Mouse (Mus musculus) embryo, embryonic 11 days (tissue): ENCODE measurements around the gene Acsl3.
A peak's percentile ranks its signal among the peaks of the same experiment; 100 is the strongest.

Experiments
- DNase-seq: peaks from one replicate; pipeline ENCODE4 v3.0.0-alpha.2; 2015

Gene Acsl3

DNA sequence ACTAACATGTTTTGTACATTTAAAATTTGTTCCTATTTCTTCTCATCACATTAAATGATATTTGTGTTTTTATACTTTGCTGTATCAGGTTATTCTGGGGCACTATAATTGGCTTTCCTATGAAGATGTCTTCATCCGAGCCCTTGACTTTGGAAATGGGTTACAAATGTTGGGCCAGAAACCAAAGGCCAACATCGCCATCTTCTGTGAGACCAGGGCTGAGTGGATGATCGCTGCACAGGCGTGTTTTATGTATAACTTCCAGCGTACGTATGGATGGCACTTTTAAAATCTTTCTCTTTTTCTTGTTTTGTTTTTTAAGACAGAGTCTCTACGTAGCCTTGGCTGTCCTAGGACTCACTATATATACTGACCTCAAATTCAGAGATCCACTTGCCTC is 30.5 kb downstream of the Acsl3 start:
- DNase-seq = peak; percentile 12

- DNase-seq = no peak
These were observed 37.1 kb downstream of the Acsl3 start for GRCm38 (mm10) chr1:78694503-78695258.

- DNase-seq = no peak
These were observed 38.7 kb downstream of the Acsl3 start for GRCm38 (mm10) chr1:78696305-78696704.

GRCm38 (mm10) chr1:78696903-78697302 is 39.3 kb downstream of the Acsl3 start:
- DNase-seq = no peak

DNA sequence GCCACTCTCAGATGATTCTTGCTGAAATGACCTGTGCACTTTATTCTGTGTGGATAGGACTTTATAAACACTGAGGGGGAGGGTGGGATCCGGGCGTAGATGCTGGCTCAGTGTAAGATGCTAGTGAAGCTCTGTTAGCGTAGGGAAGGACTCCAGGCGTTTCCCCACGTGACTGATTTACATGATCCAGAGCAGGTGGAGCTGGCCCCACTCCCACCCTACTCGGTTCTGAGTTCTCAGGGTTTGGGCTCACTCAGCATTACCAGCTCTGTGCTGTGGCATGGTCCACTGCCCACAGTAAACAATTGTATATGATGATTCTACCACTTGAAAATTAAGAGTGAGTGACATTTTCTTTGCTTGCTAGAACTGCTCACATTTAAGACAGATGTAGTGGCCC is 40.5 kb downstream of the Acsl3 start:
- DNase-seq = no peak

- no peak for DNase-seq
These were observed 44.1 kb downstream of the Acsl3 start for GRCm38 (mm10) chr1:78701740-78702139.

- no peak for DNase-seq
These were observed 44.8 kb downstream of the Acsl3 start for GRCm38 (mm10) chr1:78702282-78702963.

DNA sequence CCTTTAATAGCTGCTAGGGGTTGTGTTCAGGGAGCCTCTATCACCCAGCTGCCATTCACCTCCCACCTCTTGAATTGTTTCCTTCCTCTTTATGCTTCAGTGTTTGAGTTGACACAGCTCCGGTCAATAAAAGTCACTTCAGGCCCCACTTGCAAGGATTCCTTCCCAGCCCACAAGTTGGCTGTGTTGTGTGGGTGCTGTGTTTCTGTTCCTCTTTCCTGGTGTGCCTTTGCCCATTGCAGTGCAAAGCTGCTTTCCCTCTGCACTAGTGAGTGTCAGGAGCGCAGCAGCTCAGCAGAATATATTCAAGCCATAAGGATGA is 45.3 kb downstream of the Acsl3 start:
- DNase-seq = no peak

DNA sequence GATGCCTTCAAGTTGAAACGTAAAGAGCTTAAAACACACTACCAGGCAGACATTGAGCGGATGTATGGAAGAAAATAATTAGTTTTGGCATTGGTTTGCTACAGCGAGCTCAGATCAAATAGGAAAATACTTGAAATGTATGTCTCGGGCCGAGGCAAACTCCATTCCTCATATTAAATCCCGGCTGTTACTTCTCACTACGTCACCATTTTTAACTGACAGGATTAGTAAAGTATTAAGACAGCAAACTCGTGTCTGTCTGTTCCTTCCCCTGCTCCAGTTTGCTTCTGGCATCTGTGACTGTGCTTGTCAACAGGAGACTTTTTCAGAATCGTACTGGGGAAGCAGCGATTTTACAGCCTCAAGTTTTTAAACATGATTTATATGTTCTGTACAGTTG is 48.7 kb downstream of the Acsl3 start:
- no peak for DNase-seq

GRCm38 (mm10) chr1:78707280-78707679 is 49.7 kb downstream of the Acsl3 start:
- peak; percentile 27 for DNase-seq

GRCm38 (mm10) chr1:78710026-78710425 is 52.4 kb downstream of the Acsl3 start:
- DNase-seq = no peak

DNA sequence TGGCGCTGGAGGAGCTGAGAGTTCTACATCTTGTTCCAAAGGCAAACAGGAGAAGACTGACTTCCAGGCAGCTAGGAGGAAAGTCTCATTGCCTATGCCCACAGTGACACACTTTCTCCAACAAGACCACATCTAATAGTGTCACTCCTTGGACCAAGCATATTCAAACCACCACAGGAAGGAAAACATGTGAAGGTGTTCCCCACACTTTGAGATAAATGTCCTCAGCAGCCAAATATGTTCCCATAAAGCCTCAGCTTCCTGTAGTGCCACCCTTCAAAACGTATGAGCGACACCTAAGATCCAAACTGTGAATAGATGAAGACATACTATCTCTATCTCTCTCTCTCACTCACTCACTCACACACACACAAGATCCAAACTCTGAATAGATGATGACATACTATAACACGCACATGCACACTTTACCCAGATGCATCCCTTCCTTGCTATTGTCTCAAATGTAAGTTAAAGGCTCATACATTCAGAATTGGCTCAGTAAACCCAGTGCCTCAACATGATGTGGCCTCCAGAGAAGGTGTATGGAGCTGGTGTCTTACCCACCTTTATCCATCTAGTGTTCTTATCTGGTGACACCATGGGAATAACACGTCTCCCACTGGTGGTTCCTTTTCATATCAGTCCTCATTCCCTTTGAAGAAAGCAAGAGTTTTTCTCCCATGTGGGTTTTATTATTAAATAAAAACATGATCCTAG is 53.1 kb downstream of the Acsl3 start:
- DNase-seq = no peak

DNA sequence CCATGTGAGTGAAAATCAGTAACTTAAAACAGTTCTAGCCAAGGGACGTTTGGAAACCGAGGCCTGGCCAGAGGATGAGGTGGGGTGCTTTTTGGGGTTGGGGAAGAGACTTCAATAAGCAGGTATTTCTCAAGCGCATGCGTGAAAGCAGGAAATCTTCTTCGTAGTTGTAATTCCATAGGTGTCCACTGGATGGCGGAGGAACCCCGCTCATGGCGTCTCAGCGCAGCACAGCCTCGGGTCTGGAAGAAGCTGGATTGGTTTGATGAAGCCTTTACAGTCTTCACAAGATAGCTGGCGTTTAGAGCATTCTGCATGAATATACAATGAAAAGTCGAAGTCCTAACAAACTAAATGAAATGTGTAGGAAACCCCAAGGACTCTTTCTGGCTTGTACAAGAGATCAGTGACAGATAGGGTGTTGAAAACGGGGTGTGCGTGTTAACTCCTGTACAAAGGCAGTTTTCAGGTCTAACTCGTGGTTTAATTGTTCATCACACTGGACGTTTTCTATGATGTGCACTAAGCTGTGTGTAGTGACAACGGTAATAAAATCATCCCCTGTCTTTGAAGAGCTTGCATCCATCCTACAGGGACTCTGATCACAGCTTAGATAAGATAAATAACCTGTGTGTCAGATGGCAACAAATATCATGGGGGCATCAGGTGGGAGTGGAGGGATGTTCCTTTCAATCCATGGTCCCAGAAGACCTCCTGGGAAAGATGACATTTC is 67.0 kb downstream of the Acsl3 start:
- DNase-seq = peak; percentile 84

DNA sequence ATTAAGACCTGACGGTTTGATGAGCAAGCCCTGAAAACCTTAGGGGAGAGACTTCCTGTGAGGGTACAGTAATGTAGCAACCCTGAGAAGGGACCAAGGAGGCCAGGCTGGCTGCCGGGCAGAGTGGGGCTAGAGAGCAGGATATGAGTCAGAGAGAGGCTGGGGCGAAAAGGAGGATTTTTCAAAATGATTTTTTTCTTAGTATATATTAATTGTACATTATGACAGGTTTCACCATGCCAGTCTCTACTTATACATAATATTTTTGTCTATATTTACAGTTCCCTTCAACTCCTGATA is 67.5 kb downstream of the Acsl3 start:
- no peak for DNase-seq

- DNase-seq = peak; percentile 42
These were observed 68.1 kb downstream of the Acsl3 start for GRCm38 (mm10) chr1:78725617-78726223.

- no peak for DNase-seq
These were observed 72.6 kb downstream of the Acsl3 start for GRCm38 (mm10) chr1:78730114-78730720.

GRCm38 (mm10) chr1:78732290-78732689 is 74.7 kb downstream of the Acsl3 start:
- no peak for DNase-seq

- peak; percentile 22 for DNase-seq
These were observed 76.8 kb downstream of the Acsl3 start for GRCm38 (mm10) chr1:78734261-78735000.

- peak; percentile 34 for DNase-seq
These were observed 80.0 kb downstream of the Acsl3 start for GRCm38 (mm10) chr1:78737646-78738045.

- no peak for DNase-seq
These were observed 83.1 kb downstream of the Acsl3 start for GRCm38 (mm10) chr1:78740676-78741075.

DNA sequence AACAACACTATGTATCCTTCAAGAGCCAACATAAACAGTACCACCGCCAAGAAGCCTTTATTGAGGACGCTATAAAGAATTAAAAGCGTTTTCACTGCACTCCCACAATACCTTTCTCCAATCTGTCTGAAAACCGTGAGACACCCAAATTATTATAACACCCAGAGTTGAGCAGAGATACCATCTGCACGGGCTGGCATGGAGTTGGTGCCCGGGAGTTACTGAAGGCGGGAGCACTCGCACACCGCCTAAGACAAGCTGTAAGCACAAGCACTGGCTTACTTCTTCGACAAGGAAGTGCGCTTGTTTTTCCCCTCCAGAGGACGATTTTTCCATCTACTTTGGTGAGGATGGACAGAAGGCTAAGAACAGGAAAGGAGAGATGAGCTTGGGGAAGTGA is 84.6 kb downstream of the Acsl3 start:
- DNase-seq = no peak

DNA sequence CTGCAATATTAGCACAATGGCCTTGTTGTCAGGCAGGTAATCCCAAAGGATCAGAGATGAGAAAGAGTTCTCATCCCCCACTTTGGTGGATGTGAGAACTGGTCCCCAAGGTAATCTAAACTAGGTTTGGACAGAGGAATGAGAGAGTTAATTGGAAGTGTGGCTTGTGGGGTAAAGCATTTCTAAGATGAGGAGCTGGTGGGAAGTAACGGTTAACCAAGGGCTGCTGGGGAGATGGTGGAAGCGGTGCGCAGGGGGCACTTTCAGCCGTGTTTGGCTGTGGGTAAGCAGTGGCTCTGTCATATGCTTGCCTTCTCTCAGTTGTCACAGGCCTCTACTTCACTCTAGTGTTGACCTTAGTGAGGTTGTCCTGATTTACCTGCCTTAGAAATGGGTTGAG is 85.7 kb downstream of the Acsl3 start:
- no peak for DNase-seq
